23 mouse cellular contexts compared by ENCODE assay signal in genomic region chr11:4804921-4805562, GRCm38 (mm10). TPM values are rescaled to one million over a fixed set of nuclear protein-coding genes. Genes with fewer than 3 reads are reported as not detected.
DNase-seq lines count a peak whose midpoint lies in the region; ATAC-seq and TF ChIP-seq lines count a peak whose summit lies in the region.
"Had no signal": no experiment of that assay in that cellular context is flagged by ENCODE, and none has a peak within 500 bp of the region (broad histone marks: within the 10 kb centered on the region; RNA-seq: fewer than 3 reads in every experiment).

No protein-coding gene starts in this region.

- no peak for ATAC-seq in intestine, embryonic 15.5 days
- no peak for ATAC-seq in intestine, postnatal 0 days
- ATAC-seq in CD4-positive, CD25-positive, alpha-beta regulatory T cell, adult 4 months: peak; percentile 69
- no peak for ATAC-seq in kidney, embryonic 14.5 days (ENCODE audit: low FRiP score, low TSS enrichment)
- ATAC-seq: forebrain, embryonic 15.5 days; hindbrain, embryonic 16.5 days; Patski had no signal

- DNase-seq in ES-E14 (ENCODE audit: low read depth, low spot score): no peak
- DNase-seq in cerebellum, adult 2 months: no peak
- DNase-seq in Muller cell, postnatal 12 days (ENCODE audit: inconsistent ontology term): no peak
- DNase-seq: adrenal gland, adult 2 months; adrenal gland, postnatal 36 days; cerebellum, adult 8-10 months; cerebellum, postnatal 14 days; gastrocnemius, postnatal 25 days; heart, postnatal 4 days; kidney, adult 8-10 months had no signal

- H3K4me2 ChIP-seq in intestine, embryonic 15.5 days (replicated peaks): no peak overlapping the region
- H3K4me2 ChIP-seq in intestine, postnatal 0 days (replicated peaks; ENCODE audit: low read depth): no peak overlapping the region
- H3K4me2 ChIP-seq in kidney, embryonic 14.5 days (replicated peaks; ENCODE audit: low read depth, low read length): no peak overlapping the region
- H3K4me2 ChIP-seq: embryonic facial prominence, embryonic 12.5 days; forebrain, embryonic 15.5 days; heart, embryonic 12.5 days; hindbrain, embryonic 12.5 days had no signal

- 87% methylated on average over 6 of the region's 6 CpGs for WGBS in intestine, embryonic 15.5 days
- 82% methylated on average over 6 of the region's 6 CpGs for WGBS in intestine, postnatal 0 days
- WGBS in cerebellum, adult 2 months: 95% methylated on average over 6 of the region's 6 CpGs
- WGBS in kidney, embryonic 14.5 days: 90% methylated on average over 6 of the region's 6 CpGs

- H3K4me3 ChIP-seq in intestine, embryonic 15.5 days (replicated peaks): no peak overlapping the region
- H3K4me3 ChIP-seq in intestine, postnatal 0 days (ENCODE audit: low read depth, low read length): no peak overlapping the region
- no peak overlapping the region for H3K4me3 ChIP-seq in ES-E14 (ENCODE audit: insufficient read depth in 1 of 2, low read depth in 1 of 2, low read length in 2 of 2, poor library complexity in 1 of 2, severe bottlenecking in 1 of 2)
- no peak overlapping the region for H3K4me3 ChIP-seq in cerebellum, adult 2 months (replicated peaks; ENCODE audit: insufficient read depth, low read depth, low read length)
- H3K4me3 ChIP-seq in kidney, embryonic 14.5 days (ENCODE audit: low read length): no peak overlapping the region
- H3K4me3 ChIP-seq: embryonic facial prominence, embryonic 12.5 days; forebrain, embryonic 15.5 days; heart, embryonic 12.5 days; hindbrain, embryonic 12.5 days had no signal

- no peaks in the 10 kb centered on the region for H3K9me3 ChIP-seq in intestine, embryonic 15.5 days
- H3K9me3 ChIP-seq in intestine, postnatal 0 days (ENCODE audit: control insufficient read depth): no peaks in the 10 kb centered on the region
- no peaks in the 10 kb centered on the region for H3K9me3 ChIP-seq in ES-E14 (ENCODE audit: control insufficient read depth, insufficient read depth, low read depth, low read length)
- H3K9me3 ChIP-seq in kidney, embryonic 14.5 days (ENCODE audit: control insufficient read depth, low read length): no peaks in the 10 kb centered on the region
- H3K9me3 ChIP-seq: embryonic facial prominence, embryonic 12.5 days; forebrain, embryonic 15.5 days; heart, embryonic 12.5 days; hindbrain, embryonic 12.5 days had no signal

- in situ Hi-C loops in ES-E14 (cut with MboI; ENCODE audit: low sequenced_read_pairs in 2 of 2, unreplicated experiment in 2 of 2): no loop called here

- TF ChIP-seq POLR2A in cerebellum, adult 2 months (IDR thresholded peaks at IDR 0.05; ENCODE audit: borderline replicate concordance, insufficient read depth, low read length): no peak

- H3K27ac ChIP-seq in intestine, embryonic 15.5 days: 0 out of 2 replicates have a peak overlapping the region, but pooled peaks have one; percentile 13
- no peak overlapping the region for H3K27ac ChIP-seq in intestine, postnatal 0 days (ENCODE audit: low read depth, low read length)
- H3K27ac ChIP-seq in ES-E14 (ENCODE audit: insufficient read depth, low read depth, low read length, poor library complexity, severe bottlenecking): peak overlapping the region; percentile 94; the same call in 1 of the 2 replicates
- H3K27ac ChIP-seq in cerebellum, adult 2 months (ENCODE audit: insufficient read depth, low read length): no peak overlapping the region
- H3K27ac ChIP-seq in kidney, embryonic 14.5 days (ENCODE audit: low read depth, low read length): no peak overlapping the region
- H3K27ac ChIP-seq: embryonic facial prominence, embryonic 12.5 days; hindbrain, embryonic 12.5 days had no signal

- H3K36me3 ChIP-seq in intestine, embryonic 15.5 days: peaks cover 3% of the 10 kb centered on the region; the same call in 1 of the 2 replicates
- peaks cover 11% of the 10 kb centered on the region for H3K36me3 ChIP-seq in intestine, postnatal 0 days (ENCODE audit: control insufficient read depth, insufficient read depth)
- H3K36me3 ChIP-seq in ES-E14 (ENCODE audit: control insufficient read depth, insufficient read depth, low read length, poor library complexity, severe bottlenecking): peaks cover 4% of the 10 kb centered on the region
- peaks cover 16% of the 10 kb centered on the region; the same call in 1 of the 2 replicates for H3K36me3 ChIP-seq in kidney, embryonic 14.5 days (ENCODE audit: control insufficient read depth, insufficient read depth, low read length)

- no peaks in the 10 kb centered on the region for H3K27me3 ChIP-seq in intestine, embryonic 15.5 days (replicated peaks)
- H3K27me3 ChIP-seq in intestine, postnatal 0 days (replicated peaks; ENCODE audit: control insufficient read depth, insufficient read depth, low read length): no peaks in the 10 kb centered on the region
- no peaks in the 10 kb centered on the region; the same call in 1 of the 2 replicates for H3K27me3 ChIP-seq in cerebellum, adult 2 months (ENCODE audit: control insufficient read depth, insufficient read depth, low read length)
- no peaks in the 10 kb centered on the region for H3K27me3 ChIP-seq in kidney, embryonic 14.5 days (ENCODE audit: control insufficient read depth, insufficient read depth, low read length)
- H3K27me3 ChIP-seq: embryonic facial prominence, embryonic 12.5 days; heart, embryonic 12.5 days; hindbrain, embryonic 12.5 days; Patski had no signal

- no peak overlapping the region for H3K9ac ChIP-seq in intestine, embryonic 15.5 days
- H3K9ac ChIP-seq in intestine, postnatal 0 days (ENCODE audit: low read depth, low read length): no peak overlapping the region
- peak overlapping the region; percentile 39; the same call in 1 of the 2 replicates for H3K9ac ChIP-seq in ES-E14 (ENCODE audit: insufficient read depth, low read depth, low read length, poor library complexity, severe bottlenecking)
- no peak overlapping the region for H3K9ac ChIP-seq in kidney, embryonic 14.5 days (ENCODE audit: low read depth, low read length)
- H3K9ac ChIP-seq: embryonic facial prominence, embryonic 12.5 days; forebrain, embryonic 15.5 days; heart, embryonic 12.5 days; hindbrain, embryonic 12.5 days had no signal

- TF ChIP-seq CTCF in intestine, postnatal 0 days (IDR thresholded peaks at IDR 0.05; ENCODE audit: low read depth): no peak
- no peak for TF ChIP-seq CTCF in cerebellum, adult 2 months (IDR thresholded peaks at IDR 0.05; ENCODE audit: borderline replicate concordance, insufficient read depth, low read depth, low read length)

- peaks cover 9% of the 10 kb centered on the region for H3K4me1 ChIP-seq in intestine, embryonic 15.5 days (replicated peaks)
- no peaks in the 10 kb centered on the region for H3K4me1 ChIP-seq in intestine, postnatal 0 days (replicated peaks; ENCODE audit: control insufficient read depth, insufficient read depth, low read length)
- H3K4me1 ChIP-seq in ES-E14 (ENCODE audit: control insufficient read depth in 2 of 2, insufficient read depth in 2 of 2, low read length in 2 of 2, poor library complexity in 1 of 2): peaks cover 15 to 20% of the 10 kb centered on the region in 2 experiments; a peak in 3 of 4 replicates
- H3K4me1 ChIP-seq in cerebellum, adult 2 months (ENCODE audit: control insufficient read depth, insufficient read depth, low read length): peaks cover 6% of the 10 kb centered on the region
- 0 out of 2 replicates have a peak, but pooled peaks cover 5% of the 10 kb centered on the region for H3K4me1 ChIP-seq in kidney, embryonic 14.5 days (ENCODE audit: control insufficient read depth, insufficient read depth, low read length)

TF ChIP-seq in ES-E14, 5 proteins besides CTCF, POLR2A, EP300 and RAD21:
- TF ChIP-seq ZC3H11A (IDR thresholded peaks at IDR 0.05; ENCODE audit: borderline replicate concordance, low read depth, low read length) (no peak), ZNF384 (IDR thresholded peaks at IDR 0.05; ENCODE audit: low read depth, low read length) (no peak), MAFK (IDR thresholded peaks at IDR 0.05; ENCODE audit: insufficient read depth, low read depth, low read length) (no peak), CHD2 (IDR thresholded peaks at IDR 0.05; ENCODE audit: low read depth, low read length) (no peak), HCFC1 (IDR thresholded peaks at IDR 0.05; ENCODE audit: borderline replicate concordance, insufficient read depth, low read length) (no peak)
TF ChIP-seq in ES-E14: peak in this region for 0.

RNA-seq across cellular contexts. Expression of gene Nf2, which starts 44.3 kb away (rescaled TPM):
- 42.1 and 42.8 TPM in 2 replicates for polyA plus RNA-seq in intestine, embryonic 15.5 days (2015; fragmentation: Nextera tagmentation; extraction: Ambion mirVana)
- 16.0 and 16.6 TPM in 2 replicates for polyA plus RNA-seq in intestine, postnatal 0 days (2015; fragmentation: Nextera tagmentation; extraction: Ambion mirVana)
- polyA plus RNA-seq in CD4-positive, CD25-positive, alpha-beta regulatory T cell, adult 4 months (2017; shearing (Covaris generic)): 10 to 100 TPM; 19.2 to 24.2 TPM
- total RNA-seq in ES-E14 (2012; rRNA removed): 53.8 and 65.6 TPM in 2 replicates
- polyA plus RNA-seq in cerebellum, adult 2 months (2012; rRNA removed): 50.2 and 52.3 TPM in 2 replicates
- polyA plus RNA-seq in kidney, embryonic 14.5 days (2014; fragmentation: Nextera tagmentation; extraction: Ambion mirVana): 21.6 and 48.1 TPM in 2 replicates

RNA-seq across cellular contexts. Expression of gene Cabp7, which starts 58.5 kb away (rescaled TPM):
- polyA plus RNA-seq in intestine, embryonic 15.5 days (2015; fragmentation: Nextera tagmentation; extraction: Ambion mirVana): 0.13 and 0.21 TPM in 2 replicates
- polyA plus RNA-seq in intestine, postnatal 0 days (2015; fragmentation: Nextera tagmentation; extraction: Ambion mirVana): 0.10 and 0.13 TPM in 2 replicates
- polyA plus RNA-seq in CD4-positive, CD25-positive, alpha-beta regulatory T cell, adult 4 months (2017; shearing (Covaris generic)): under 1 TPM in 1 of 2 experiments, not detected in 1; 0.24 TPM
- 1.9 and 4.5 TPM in 2 replicates for total RNA-seq in ES-E14 (2012; rRNA removed)
- 114 and 129 TPM in 2 replicates for polyA plus RNA-seq in cerebellum, adult 2 months (2012; rRNA removed)
- polyA plus RNA-seq in kidney, embryonic 14.5 days (2014; fragmentation: Nextera tagmentation; extraction: Ambion mirVana): 0.13 TPM in 1 of 2 replicates, not detected in the other
- total RNA-seq: common myeloid progenitor, adult 5-6 weeks; granulocyte monocyte progenitor cell, adult 5-6 weeks; heart, adult 8-10 months; heart, postnatal 4 days had no signal

Comparison
In these comparisons a context has a peak if more than half of its experiments do, and no peak if none do; other contexts are left out.
1. H3K27ac ChIP-seq: peak in intestine, embryonic 15.5 days (single experiment) and ES-E14 (single experiment); none in intestine, postnatal 0 days (single experiment), cerebellum, adult 2 months (single experiment) and kidney, embryonic 14.5 days (single experiment).
2. RNA of gene Cabp7, which starts 58.5 kb away (polyA plus RNA-seq): 114 to 129 TPM in cerebellum, adult 2 months; 0.24 TPM in CD4-positive, CD25-positive, alpha-beta regulatory T cell, adult 4 months, 0.13 to 0.21 TPM in intestine, embryonic 15.5 days, 0.10 to 0.13 TPM in intestine, postnatal 0 days and 0.13 TPM in kidney, embryonic 14.5 days; every median in the first group is over 10 times any median in the second.